Mouse (Mus musculus): Measurements from ENCODE around the gene Kcnj9. TPM values are rescaled to one million over a fixed set of nuclear protein-coding genes. Genes with fewer than 3 reads are reported as not detected.
A peak's percentile ranks its signal among the peaks of the same experiment; 100 is the strongest.

Gene Kcnj9
- total RNA-seq, 2 experiments from 2014 or later = not detected

DNA sequence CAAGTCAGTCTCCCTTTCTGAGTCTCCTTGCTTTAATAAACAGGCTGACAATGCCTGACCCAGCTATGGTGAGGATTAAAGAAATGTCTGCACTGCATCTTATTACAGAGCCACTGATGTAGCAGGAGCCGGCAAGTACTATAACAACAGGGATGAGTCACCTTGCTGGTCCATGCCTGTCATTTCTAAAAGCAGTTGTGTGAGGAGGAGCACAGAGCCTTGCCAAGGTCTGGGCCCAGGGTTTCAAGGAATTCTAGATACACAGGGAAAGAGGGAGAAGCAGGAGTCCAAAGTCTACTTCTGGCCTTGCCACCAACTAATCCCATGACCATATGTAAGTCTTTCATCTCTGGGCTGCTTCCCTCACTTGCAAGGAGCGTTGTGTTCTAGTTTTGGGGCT is 36.2 kb downstream of the Kcnj9 start:
- no peak for DNase-seq (ENCODE audit: low spot score)

DNA sequence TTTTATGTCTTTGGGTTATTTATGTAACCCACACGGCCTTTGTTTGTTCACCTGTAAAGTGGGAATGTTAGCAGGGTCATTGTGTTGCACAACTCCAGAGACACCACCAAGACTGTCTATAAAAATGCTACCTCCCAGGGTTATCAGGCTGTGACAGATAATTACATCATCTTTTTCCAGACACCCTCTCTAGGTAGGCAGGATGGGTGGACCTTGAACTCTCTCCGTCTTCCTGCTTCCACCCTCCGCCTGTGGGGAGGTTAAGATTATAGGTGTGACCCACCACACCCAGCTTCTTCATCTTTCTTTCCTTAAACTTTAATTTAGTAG is 39.5 kb downstream of the Kcnj9 start:
- no peak for DNase-seq (ENCODE audit: low spot score)

DNA sequence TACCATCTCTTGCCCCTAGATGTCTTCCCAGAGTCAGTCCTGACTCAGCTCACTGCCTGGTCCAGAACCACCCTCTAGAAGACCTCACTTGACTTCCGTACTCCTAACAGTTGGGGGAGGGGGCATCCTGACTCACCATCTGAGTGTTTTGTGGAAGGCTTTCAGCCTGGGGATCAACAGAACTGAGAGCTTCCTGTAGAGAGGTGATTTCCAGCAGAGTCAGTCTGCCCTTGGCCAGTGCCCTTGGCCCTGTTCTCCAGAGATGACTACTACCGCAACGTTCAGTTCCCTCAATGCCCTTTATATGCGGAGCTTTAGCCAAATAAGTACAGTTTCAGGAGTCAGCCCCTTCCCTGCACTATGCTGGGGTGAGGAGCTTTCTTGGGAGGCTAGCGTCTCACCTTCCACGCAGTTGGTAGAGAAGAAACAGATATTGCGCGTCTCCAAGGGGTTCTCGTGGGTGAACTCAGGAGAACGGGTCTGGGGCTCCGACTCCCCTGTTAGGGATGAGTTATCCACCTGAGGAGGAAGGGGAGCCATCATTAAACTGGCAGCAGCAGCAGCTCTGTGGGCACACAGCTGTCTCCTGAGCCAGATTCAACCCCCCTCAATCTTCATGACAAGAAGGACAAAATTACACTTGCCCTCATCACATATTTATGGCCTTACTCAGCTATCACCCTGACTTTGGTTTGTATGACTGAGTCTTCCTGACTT is 40.1 kb downstream of the Kcnj9 start:
- DNase-seq (ENCODE audit: low spot score) = no peak

DNA sequence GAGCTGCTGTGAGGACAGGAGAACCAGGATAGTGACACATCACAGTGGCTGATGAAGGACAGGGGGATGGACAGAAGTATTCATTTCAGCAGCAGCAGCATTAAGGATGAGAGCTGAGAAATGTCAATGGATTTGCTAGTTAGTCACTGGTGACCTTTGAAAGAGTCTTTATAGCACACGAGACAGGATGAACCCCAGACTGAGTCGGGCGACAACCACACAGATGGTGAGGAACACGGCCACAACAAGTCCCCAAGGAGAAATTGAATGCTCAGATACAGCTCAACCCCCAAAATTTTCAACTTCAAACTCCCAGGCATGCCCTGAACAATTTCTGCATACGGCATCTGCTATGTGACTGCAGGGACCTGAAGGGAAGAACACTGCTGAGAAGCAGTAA is 42.4 kb downstream of the Kcnj9 start:
- no peak for DNase-seq (ENCODE audit: low spot score)

DNA sequence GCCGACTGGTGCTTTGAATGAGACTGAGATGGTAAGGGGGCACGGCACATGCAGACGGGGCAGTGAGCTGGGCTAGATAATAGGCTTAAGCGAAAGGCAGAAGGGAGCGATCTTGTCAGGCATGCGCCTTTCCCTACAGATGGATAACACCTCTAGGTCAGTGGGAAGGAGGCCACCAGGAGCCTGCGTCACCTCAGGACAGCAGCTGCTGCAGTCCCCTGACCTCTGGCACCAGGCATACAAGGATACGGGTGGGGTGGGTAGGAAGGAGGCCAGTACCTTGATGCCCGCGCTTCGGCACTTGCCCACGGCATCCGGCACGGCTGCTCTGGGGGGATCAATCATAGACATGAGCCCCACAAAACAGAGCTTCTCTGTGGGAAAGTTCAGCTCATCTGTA is 44.9 kb downstream of the Kcnj9 start:
- peak; percentile 81 for DNase-seq (ENCODE audit: low spot score)

DNA sequence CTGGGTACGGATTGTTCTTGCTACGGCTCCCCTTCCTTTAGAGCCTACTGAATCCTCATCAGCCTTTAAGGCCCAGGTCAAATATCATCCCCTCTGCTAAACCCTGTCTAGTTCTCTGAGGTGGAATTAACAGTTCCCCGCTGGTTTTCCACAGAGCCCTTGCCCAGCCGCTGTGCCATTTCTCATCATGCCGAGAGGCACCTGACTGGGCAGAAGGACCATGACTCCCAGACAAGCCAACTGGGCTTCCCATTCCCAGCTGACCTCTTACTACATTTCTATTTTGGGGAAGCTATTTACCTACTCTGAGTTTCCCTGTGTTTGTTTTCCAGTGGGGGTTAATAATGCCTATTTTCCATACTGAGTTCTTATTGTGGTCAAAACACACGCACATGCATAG is 46.0 kb downstream of the Kcnj9 start:
- DNase-seq (ENCODE audit: low spot score) = peak; percentile 67

DNA sequence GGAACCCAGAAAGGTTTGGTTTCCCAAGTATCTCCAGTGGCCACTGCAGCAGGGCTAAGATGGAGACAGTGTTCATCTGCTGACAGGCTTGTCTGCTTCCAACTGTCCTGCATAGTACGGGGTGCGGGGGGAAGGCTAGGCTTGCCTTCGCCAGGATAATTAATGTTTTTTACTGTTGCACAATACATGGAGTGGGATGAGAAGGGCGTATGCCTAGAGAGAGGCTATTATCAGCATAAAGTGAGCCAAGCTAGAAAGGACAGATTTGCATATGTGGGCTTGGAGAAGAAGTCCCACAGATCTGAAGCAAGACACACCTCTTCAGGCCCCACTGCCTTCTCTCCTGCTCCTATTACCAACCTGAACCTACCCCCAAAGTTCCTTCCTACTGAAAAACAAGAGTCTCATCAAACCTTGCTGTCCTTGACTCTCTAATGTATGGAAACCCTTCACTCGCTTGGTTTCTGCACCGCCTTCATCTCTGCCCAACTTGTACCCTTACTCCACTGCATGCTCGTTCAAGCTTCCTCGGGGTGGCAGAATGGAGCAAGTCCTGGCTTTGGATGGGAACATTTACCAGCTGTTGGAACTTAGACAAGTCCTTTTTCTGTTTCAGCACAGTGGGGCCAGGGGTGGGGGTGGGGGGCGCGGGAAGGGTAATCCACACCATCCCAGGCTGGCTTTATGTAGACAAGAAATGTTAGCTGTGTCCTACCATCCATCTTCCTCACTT is 47.4 kb downstream of the Kcnj9 start:
- DNase-seq (ENCODE audit: low spot score) = peak; percentile 62

DNA sequence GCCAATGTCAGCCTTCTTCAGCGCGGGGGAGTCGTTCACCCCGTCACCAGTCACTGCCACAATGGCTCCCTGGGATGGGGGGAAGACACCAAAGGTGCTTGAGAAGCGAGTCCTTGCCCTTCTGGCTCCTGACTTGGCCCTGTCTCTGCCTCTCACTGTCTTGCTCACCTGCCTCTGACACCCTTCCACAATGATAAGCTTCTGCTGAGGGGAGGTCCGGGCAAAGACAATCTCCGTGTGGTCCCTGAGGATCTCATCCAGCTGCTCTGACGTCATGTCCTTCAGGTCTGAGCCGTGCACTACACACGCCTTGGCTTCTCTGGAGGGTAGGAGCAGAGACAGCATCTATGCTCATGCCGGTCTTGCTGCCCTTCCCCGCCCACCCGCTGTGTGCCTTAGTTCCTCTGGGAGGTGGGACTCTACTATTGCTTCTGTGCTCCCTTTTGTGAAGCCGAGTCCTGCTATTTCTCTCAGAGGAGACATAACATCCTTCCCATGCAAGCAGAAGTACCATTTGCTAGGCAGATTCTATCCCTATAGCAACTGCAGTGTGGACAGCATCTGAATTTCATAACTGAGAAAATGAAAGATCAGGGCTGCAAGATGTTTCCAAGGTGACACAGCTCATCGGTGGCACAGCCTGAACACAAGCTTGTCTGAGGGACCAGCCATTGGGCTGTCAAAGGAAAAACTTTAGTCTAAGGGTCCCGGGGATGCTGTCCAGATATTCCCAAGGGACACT is 49.2 kb downstream of the Kcnj9 start:
- peak; percentile 3 for DNase-seq (ENCODE audit: low spot score)

DNA sequence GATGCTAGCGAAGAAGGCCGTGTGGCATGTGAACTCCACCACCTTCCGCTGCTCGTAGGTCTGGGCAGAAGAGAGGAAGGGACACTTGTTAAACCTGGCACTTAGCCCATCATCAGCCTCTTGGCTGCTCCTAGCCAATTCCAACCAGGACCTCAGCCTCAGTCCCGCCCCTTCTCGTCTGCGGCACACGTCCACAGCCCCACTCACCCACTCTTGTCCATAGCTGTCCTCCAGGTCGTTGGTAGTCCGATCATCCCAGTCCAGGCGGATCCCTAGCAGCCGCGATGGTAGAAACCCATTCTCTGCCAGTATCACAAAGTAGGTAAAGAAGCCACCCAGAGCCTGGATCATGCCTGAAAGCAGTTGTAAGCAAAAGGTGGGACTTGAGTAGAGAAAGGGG is 50.8 kb downstream of the Kcnj9 start:
- peak; percentile 9 for DNase-seq (ENCODE audit: low spot score)

DNA sequence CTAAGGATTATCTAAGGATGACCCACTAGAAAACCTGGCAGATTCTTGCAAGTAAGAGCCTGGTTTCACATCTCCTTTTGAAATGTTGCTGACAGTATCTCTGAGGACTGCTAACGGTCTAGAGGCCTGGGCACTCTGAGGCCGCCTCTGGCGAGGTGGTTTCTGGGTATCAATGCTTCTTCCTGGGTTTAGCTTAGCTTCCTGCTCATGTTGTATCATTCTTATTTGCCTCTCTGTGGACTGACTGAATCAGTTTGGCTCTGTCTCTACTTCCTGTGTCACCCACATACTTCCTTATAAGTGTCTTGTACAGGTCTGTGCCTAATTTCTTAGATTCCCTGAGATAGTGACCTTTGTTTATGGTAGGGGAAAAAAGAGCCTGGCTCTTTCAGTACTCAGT is 51.9 kb downstream of the Kcnj9 start:
- peak; percentile 4 for DNase-seq (ENCODE audit: low spot score)

DNA sequence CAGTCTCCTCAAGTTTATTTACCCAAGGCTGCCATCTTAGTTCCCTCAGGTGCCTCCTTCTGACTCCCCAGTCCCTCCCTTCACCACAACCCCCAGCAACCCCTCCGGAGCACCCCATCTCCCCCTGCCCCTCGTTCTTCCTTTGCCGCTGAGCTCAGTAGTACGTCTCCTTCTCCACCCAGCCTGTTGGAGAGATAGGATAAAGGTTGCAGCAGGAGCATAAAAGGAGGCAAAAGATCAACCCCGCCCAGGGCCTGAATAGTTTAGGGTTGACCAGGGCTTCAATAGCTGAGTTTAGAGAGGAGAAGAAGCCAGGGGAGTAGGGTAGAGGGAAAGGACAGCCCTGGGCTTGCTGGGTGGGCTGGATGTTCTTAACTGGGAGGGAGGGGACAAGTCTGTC is 54.6 kb downstream of the Kcnj9 start:
- no peak for DNase-seq (ENCODE audit: low spot score)

DNA sequence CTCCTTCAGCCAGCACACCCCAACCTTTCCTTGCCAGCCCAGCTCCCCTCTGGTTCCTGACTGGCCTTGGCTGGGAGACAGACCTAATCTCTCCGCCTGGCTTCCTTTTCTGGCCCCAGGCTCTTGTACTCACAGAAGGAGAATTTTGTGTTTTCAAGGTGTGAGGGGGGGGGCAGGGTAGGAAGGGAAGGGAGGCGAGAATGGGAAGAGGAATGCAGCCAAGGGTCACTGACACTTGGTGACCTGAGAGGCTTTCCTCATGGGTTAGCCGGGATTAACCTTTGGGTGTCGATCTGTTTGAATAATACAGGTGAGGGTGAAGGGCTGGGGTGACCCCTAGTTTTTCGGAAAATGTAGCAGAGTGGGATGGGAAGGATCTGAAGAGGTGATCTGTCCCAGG is 55.0 kb downstream of the Kcnj9 start:
- no peak for DNase-seq (ENCODE audit: low spot score)

DNA sequence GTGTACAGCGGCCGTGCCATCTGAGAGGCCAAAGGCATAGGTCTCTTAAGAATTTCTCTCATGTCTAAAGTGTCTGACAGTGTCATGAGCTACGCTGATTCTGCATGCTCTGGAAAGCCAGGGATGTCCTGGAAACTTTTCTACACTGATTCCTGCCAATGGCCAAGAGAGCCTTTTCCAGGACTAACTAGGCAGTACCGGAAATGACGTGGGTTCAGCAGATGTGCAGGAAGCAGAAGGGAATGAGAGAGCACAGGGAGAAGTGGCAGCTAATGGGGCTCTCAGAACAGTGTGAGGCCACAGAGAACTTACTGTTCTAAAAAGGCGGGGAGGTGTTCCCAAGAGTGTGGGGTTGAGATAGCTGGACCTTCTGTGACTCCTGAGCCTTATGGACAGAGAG is 55.7 kb downstream of the Kcnj9 start:
- peak; percentile 71 for DNase-seq (ENCODE audit: low spot score)

DNA sequence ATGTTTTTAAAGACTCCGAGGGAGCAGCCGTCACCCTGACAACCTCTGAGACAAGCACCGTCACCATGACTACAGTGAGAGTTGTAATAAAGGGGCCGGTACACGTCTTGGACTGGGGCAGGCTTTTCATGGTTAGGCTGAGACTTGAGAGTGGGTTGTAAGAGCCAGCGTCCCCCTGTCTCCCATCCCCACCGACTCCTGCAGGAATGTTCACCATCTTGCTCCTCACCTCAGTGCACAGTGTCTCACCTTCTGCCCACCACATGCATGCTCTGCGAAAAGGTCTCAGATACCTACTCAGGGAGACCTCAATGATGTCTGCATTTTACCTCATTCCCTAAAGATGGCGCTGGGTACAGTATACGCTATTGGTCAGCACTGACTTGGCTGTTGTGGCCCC is 57.4 kb downstream of the Kcnj9 start:
- DNase-seq (ENCODE audit: low spot score) = peak; percentile 10

DNA sequence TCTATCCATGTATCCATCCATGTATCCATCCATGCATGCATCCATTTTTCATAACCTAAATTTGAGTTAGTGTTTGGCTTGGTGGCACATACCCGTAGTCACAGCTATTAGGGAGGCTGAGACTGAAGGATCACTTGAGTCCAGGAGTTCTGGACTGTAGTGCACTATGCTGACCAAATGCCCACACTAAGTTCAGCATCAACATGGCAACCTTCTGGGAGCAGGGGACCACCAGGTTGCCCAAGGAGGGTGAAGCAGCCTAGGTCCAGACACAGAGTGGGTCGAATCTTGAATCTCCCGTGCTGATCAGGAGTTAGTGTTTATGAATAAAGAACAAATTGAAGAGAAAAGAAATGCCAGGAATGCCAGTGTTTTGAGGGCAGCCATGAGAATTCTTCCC is 57.9 kb downstream of the Kcnj9 start:
- DNase-seq (ENCODE audit: low spot score) = no peak

Other genes with a start within 250 kb of the Kcnj9 start
- 10 to 100 TPM; 85.8 to 86.6 TPM for gene Copa, start 246.8 kb downstream of the Kcnj9 start, total RNA-seq (2021)
- 10 to 100 TPM; 24.7 to 24.8 TPM for gene Ncstn, start 246.5 kb downstream of the Kcnj9 start, total RNA-seq (2021)
- 10 to 100 TPM; 74.8 to 76.0 TPM for gene Pex19, start 202.6 kb downstream of the Kcnj9 start, total RNA-seq (2021)
- 100 to 1,000 TPM; 192 to 193 TPM for gene Dcaf8, start 181.2 kb downstream of the Kcnj9 start, total RNA-seq (2021)
- 10 to 100 TPM; 20.2 to 33.2 TPM for gene Pea15a, start 122.5 kb downstream of the Kcnj9 start, total RNA-seq (2021)
- gene Casq1, start 109.5 kb downstream of the Kcnj9 start, total RNA-seq (2021) = 1,000 to 10,000 TPM; 2,670 to 3,214 TPM
- under 1 TPM; 0.40 to 0.43 TPM for gene Atp1a4, start 70.9 kb downstream of the Kcnj9 start, total RNA-seq (2021)
- 10 to 100 TPM in 1 of 2 experiments, 1 to 10 TPM in 1; 7.6 to 10.6 TPM for gene Igsf8, start 67.7 kb downstream of the Kcnj9 start, total RNA-seq (2021)
- gene Atp1a2, start 31.3 kb downstream of the Kcnj9 start, total RNA-seq (2021) = 1,000 to 10,000 TPM in 1 of 2 experiments, 100 to 1,000 TPM in 1; 896 to 1,049 TPM
- gene Kcnj10, start 11.9 kb upstream of the Kcnj9 start, total RNA-seq (2021) = under 1 TPM; 0.05 to 0.17 TPM
- gene Pigm, start 47.2 kb upstream of the Kcnj9 start, total RNA-seq (2021) = 1 to 10 TPM; 3.0 to 3.3 TPM
- gene Slamf9, start 146.0 kb upstream of the Kcnj9 start, total RNA-seq (2021) = under 1 TPM; 0.28 to 0.30 TPM
- gene Igsf9, start 152.5 kb upstream of the Kcnj9 start, total RNA-seq (2021) = under 1 TPM in 1 of 2 experiments, not detected in 1; 0.19 TPM
- gene Tagln2, start 170.7 kb upstream of the Kcnj9 start, total RNA-seq (2021) = 10 to 100 TPM; 14.0 to 28.7 TPM
- under 1 TPM in 1 of 2 experiments, not detected in 1; 0.47 TPM for gene Cfap45, start 191.5 kb upstream of the Kcnj9 start, total RNA-seq (2021)
- not detected for gene Vsig8, start 226.6 kb upstream of the Kcnj9 start, total RNA-seq (2021)

All from gastrocnemius, adult 18-20 months (tissue).